Mouse (Mus musculus) 416B (cell line): ENCODE data around the gene Dcaf7.
"Not testable (repeated sequence)": the region's sequence is repeated elsewhere in the genome, so short reads cannot be mapped to it uniquely, and the experiment has no call there.

Experiments
- DNase-seq: peaks from one replicate; pipeline ENCODE4 v3.0.0; 2011; ENCODE audit warnings: low read depth

Dcaf7 gene

GRCm38 (mm10) chr11:106036548-106037417 is at the start of gene Dcaf7:
Gene Dcaf7 (plus strand): TSS chr11:106036872.
- peak; percentile 98 for DNase-seq

- DNase-seq: no peak
Measured at GRCm38 (mm10) chr11:105987446-105987845, 49.2 kb upstream of the Dcaf7 start.

- DNase-seq: no peak
Measured at GRCm38 (mm10) chr11:105989446-105989845, 47.2 kb upstream of the Dcaf7 start.

GRCm38 (mm10) chr11:105990231-105990630 is 46.4 kb upstream of the Dcaf7 start:
- peak; percentile 73 for DNase-seq

- DNase-seq: no peak
Measured at GRCm38 (mm10) chr11:105994375-105994774, 42.3 kb upstream of the Dcaf7 start, which contains the start of gene Ace3. Gene Ace3 (plus strand): TSS chr11:105994675.

- no peak for DNase-seq
Measured at GRCm38 (mm10) chr11:106000062-106000461, 36.6 kb upstream of the Dcaf7 start.

GRCm38 (mm10) chr11:106001718-106002117 is 35.0 kb upstream of the Dcaf7 start:
- peak; percentile 74 for DNase-seq

- no peak for DNase-seq
Measured at GRCm38 (mm10) chr11:106004576-106004975, 32.1 kb upstream of the Dcaf7 start.

- DNase-seq: no peak
Measured at GRCm38 (mm10) chr11:106005970-106006369, 30.7 kb upstream of the Dcaf7 start.

GRCm38 (mm10) chr11:106007821-106008220 is 28.9 kb upstream of the Dcaf7 start, which contains the start of gene Kcnh6:
Gene Kcnh6 (plus strand): TSS chr11:106008124.
- DNase-seq: peak; percentile 56

- DNase-seq: no peak
Measured at GRCm38 (mm10) chr11:106012711-106013110, 24.0 kb upstream of the Dcaf7 start.

- no peak for DNase-seq
Measured at GRCm38 (mm10) chr11:106013556-106014225, 23.0 kb upstream of the Dcaf7 start.

GRCm38 (mm10) chr11:106016440-106016839 is 20.2 kb upstream of the Dcaf7 start:
- no peak for DNase-seq

GRCm38 (mm10) chr11:106020051-106020763 is 16.5 kb upstream of the Dcaf7 start:
- DNase-seq: no peak

- no peak for DNase-seq
Measured at GRCm38 (mm10) chr11:106025774-106026173, 10.9 kb upstream of the Dcaf7 start.

GRCm38 (mm10) chr11:106026465-106027151 is 10.1 kb upstream of the Dcaf7 start:
- DNase-seq: peak; percentile 57

- DNase-seq: no peak
Measured at GRCm38 (mm10) chr11:106027607-106028006, 9.1 kb upstream of the Dcaf7 start.

GRCm38 (mm10) chr11:106032074-106032473 is 4.6 kb upstream of the Dcaf7 start:
- DNase-seq: not testable (repeated sequence)

GRCm38 (mm10) chr11:106033491-106033919 is 3.2 kb upstream of the Dcaf7 start:
- DNase-seq: no peak

- DNase-seq: no peak
Measured at GRCm38 (mm10) chr11:106034986-106035385, 1.7 kb upstream of the Dcaf7 start.

GRCm38 (mm10) chr11:106037418-106037751 is 713 bp downstream of the Dcaf7 start:
- DNase-seq: peak; percentile 82

- DNase-seq: no peak
Measured at GRCm38 (mm10) chr11:106044349-106044748, 7.7 kb downstream of the Dcaf7 start.
